Mouse (Mus musculus) lung, embryonic 16.5 days (tissue): ENCODE measurements at regions not wholly inside any gene's neighbourhood (a gene's known extent, or its start where the extent isn't known, plus 50 kb on each side); places are given as distances from the start of the nearest gene placed in this dataset.

Experiments used
- ATAC-seq: fragments of 200-750 bp; cut with Nextera tagmentation; 2 replicates; pipeline ENCODE4 v1.8.0; 2017; ENCODE audit warnings: low read depth, mild to moderate bottlenecking, moderate library complexity
- H3K27ac ChIP-seq: fragments of 300-500 bp; sonication (generic); 2 replicates; pipeline ENCODE4 v1.5.1; 2014; ENCODE audit warnings: mild to moderate bottlenecking, control low read depth, low read length
- H3K27me3 ChIP-seq: fragments of 300-500 bp; sonication (generic); 2 replicates; pipeline ENCODE4 v1.6.1; 2014; ENCODE audit warnings: low read depth, low read length, mixed read lengths; ENCODE audit not compliant: control insufficient read depth, insufficient read depth
- H3K36me3 ChIP-seq: fragments of 300-500 bp; sonication (generic); 2 replicates; pipeline ENCODE4 v1.6.1; 2014; ENCODE audit warnings: low read length; ENCODE audit not compliant: control insufficient read depth, insufficient read depth
- H3K4me1 ChIP-seq: fragments of 300-500 bp; sonication (generic); replicated peaks from 2 replicates; pipeline ENCODE4 v1.6.1; 2014; ENCODE audit warnings: low read length, mixed read lengths; ENCODE audit not compliant: control insufficient read depth, insufficient read depth
- H3K4me2 ChIP-seq: fragments of 300-500 bp; sonication (generic); 2 replicates; pipeline ENCODE4 v1.6.1; 2014; ENCODE audit warnings: low read depth, low read length, control low read depth
- H3K4me3 ChIP-seq: fragments of 300-500 bp; sonication (generic); 2 replicates; pipeline ENCODE4 v1.5.1; 2014; ENCODE audit warnings: mild to moderate bottlenecking, low read length, control low read depth
- H3K9ac ChIP-seq: fragments of 300-500 bp; sonication (generic); 2 replicates; pipeline ENCODE4 v1.6.1; 2014; ENCODE audit warnings: low read length, control low read depth
- H3K9me3 ChIP-seq: fragments of 300-500 bp; sonication (generic); 2 replicates; pipeline ENCODE4 v1.6.1; 2016; ENCODE audit warnings: low read length; ENCODE audit not compliant: control insufficient read depth
- WGBS: fragments of 180-500 bp; shearing (Covaris S2); extraction: QIAGEN DNeasy Blood & Tissue Kit; methylation state at CpG from one replicate; pipeline ENCODE4 v1.1.7; 2014; 5-methylcytosine and 5-hydroxymethylcytosine counted together

DNA sequence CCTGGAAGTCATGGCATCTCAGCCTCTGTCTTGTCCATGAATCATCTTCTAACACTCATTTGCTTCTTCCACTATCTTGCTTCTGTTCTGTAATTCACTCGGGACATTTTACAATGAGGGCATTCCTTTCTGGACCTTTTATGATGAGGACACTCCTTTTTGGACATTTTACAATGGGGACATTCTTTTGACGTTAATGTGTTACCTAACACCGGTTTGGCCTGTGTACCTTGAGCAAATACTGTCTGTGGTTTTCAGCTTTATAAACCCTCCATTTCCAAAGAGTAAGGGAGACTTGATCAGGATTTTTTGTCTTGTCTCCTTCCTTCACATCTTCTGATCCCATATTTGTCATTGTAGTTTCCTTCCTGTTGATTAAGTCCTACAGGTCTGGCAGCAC lies 1262.3 kb upstream of the Cdh8 start:
- no peak for ATAC-seq
- Histone ChIP-seq H3K4me3 (no peak overlapping the region), H3K4me2 (no peak overlapping the region), H3K27ac (no peak overlapping the region), H3K9ac (no peak overlapping the region), H3K27me3 (no peaks in the 10 kb centered on the region), H3K36me3 (no peaks in the 10 kb centered on the region), H3K9me3 (no peaks in the 10 kb centered on the region), H3K4me1 (no peaks in the 10 kb centered on the region)
- 60% methylated on average over 3 of the region's 3 CpGs for WGBS
